Mouse (Mus musculus) embryonic facial prominence, embryonic 13.5 days (tissue): ENCODE data around the gene Wdr13. TPM values are rescaled to one million over a fixed set of nuclear protein-coding genes. Genes with fewer than 3 reads are reported as not detected.

Experiments
- ATAC-seq: fragments of 200-750 bp; cut with Nextera tagmentation; 2 replicates; pipeline ENCODE4 v1.8.0; 2017; ENCODE audit warnings: low read depth; ENCODE audit not compliant: insufficient number of reproducible peaks, insufficient read depth, low FRiP score, low TSS enrichment
- H3K27ac ChIP-seq: fragments of 300-500 bp; sonication (generic); 2 replicates; pipeline ENCODE4 v1.5.1; 2015; ENCODE audit warnings: moderate library complexity, mild to moderate bottlenecking, inconsistent platforms
- H3K27me3 ChIP-seq: fragments of 300-500 bp; sonication (generic); 2 replicates; pipeline ENCODE4 v1.6.1; 2015; ENCODE audit warnings: mild to moderate bottlenecking, inconsistent platforms
- H3K36me3 ChIP-seq: fragments of 300-500 bp; sonication (generic); 2 replicates; pipeline ENCODE4 v1.6.1; 2015; ENCODE audit warnings: mild to moderate bottlenecking, inconsistent platforms
- H3K4me1 ChIP-seq: fragments of 300-500 bp; sonication (generic); 2 replicates; pipeline ENCODE4 v1.6.1; 2015; ENCODE audit warnings: inconsistent platforms
- H3K4me2 ChIP-seq: fragments of 300-500 bp; sonication (generic); 2 replicates; pipeline ENCODE4 v1.6.1; 2015; ENCODE audit warnings: moderate library complexity, mild to moderate bottlenecking, inconsistent platforms
- H3K4me3 ChIP-seq: fragments of 300-500 bp; sonication (generic); 2 replicates; pipeline ENCODE4 v1.5.1; 2015; ENCODE audit warnings: mild to moderate bottlenecking, inconsistent platforms
- H3K9ac ChIP-seq: fragments of 300-500 bp; sonication (generic); 2 replicates; pipeline ENCODE4 v1.6.1; 2015; ENCODE audit warnings: mild to moderate bottlenecking, inconsistent platforms
- H3K9me3 ChIP-seq: fragments of 300-500 bp; sonication (generic); 2 replicates; pipeline ENCODE4 v1.6.1; 2016; ENCODE audit warnings: inconsistent platforms
- WGBS: fragments of 180-500 bp; shearing (Covaris S2); methylation state at CpG from one replicate; pipeline ENCODE4 v1.1.7; 2015; ENCODE audit warnings: mixed read lengths; 5-methylcytosine and 5-hydroxymethylcytosine counted together
- polyA plus RNA-seq: library from polyadenylated mRNA; unstranded; fragments of >200 nt; fragmentation: Nextera tagmentation; extraction: Ambion mirVana; gene quantifications from 2 replicates; pipeline ENCODE4 v1.2.1, GENCODE M21; 2015

The Wdr13 gene
- polyA plus RNA-seq, 1 experiment from 2014 or later = 27.2 TPM

- peaks cover 4% of the 10 kb centered on the region; the same call in 1 of the 2 replicates for H3K4me1 ChIP-seq
- 24% methylated on average over 46 of the region's 46 CpGs for WGBS
- H3K9me3 ChIP-seq = no peaks in the 10 kb centered on the region
Measured at GRCm38 (mm10) chrX:8074430-8075014, 58.2 kb downstream of the Wdr13 start, which contains the start of gene Suv39h1. Gene Suv39h1 (minus strand): TSS chrX:8074760.

GRCm38 (mm10) chrX:8073881-8074429 is 58.7 kb downstream of the Wdr13 start:
- Histone ChIP-seq H3K27ac (peak overlapping the region; percentile 91), H3K9me3 (no peaks in the 10 kb centered on the region), H3K4me2 (peak overlapping the region; percentile 57), H3K27me3 (no peaks in the 10 kb centered on the region), H3K9ac (peak overlapping the region; percentile 77), H3K4me1 (peaks cover 4% of the 10 kb centered on the region; the same call in 1 of the 2 replicates), H3K36me3 (peaks cover 14% of the 10 kb centered on the region), H3K4me3 (peak overlapping the region; percentile 55)
- 27% methylated on average over 50 of the region's 64 CpGs for WGBS
- ATAC-seq = peak; percentile 7; the same call in 1 of the 2 replicates

More at GRCm38 (mm10) chrX:8074430-8075014, 58.2 kb downstream of the Wdr13 start, which contains the start of gene Suv39h1:
- Histone ChIP-seq H3K27me3 (no peaks in the 10 kb centered on the region), H3K4me3 (peak within 1 kb of the TSS; percentile 55), H3K4me2 (peak within 1 kb of the TSS; percentile 57), H3K9ac (peak within 1 kb of the TSS; percentile 77), H3K27ac (peak within 1 kb of the TSS; percentile 91), H3K36me3 (peaks cover 11% of the 10 kb centered on the region; the same call in 1 of the 2 replicates)
- peak; percentile 93 for ATAC-seq

Other genes starting within 250 kb of the Wdr13 start
- 37.3 and 44.0 TPM in 2 replicates for gene Slc35a2, start 248.9 kb downstream of the Wdr13 start, polyA plus RNA-seq
- gene Pqbp1, start 233.6 kb downstream of the Wdr13 start, polyA plus RNA-seq = 155 and 156 TPM in 2 replicates
- 150 and 173 TPM in 2 replicates for gene Timm17b, start 233.5 kb downstream of the Wdr13 start, polyA plus RNA-seq
- not detected in 2 replicates for gene Gm10491, start 225.1 kb downstream of the Wdr13 start, polyA plus RNA-seq
- not detected in 2 replicates for gene Gm10490, start 223.3 kb downstream of the Wdr13 start, polyA plus RNA-seq
- 2.0 and 3.1 TPM in 2 replicates for gene Pcsk1n, start 213.1 kb downstream of the Wdr13 start, polyA plus RNA-seq
- not detected in 2 replicates for gene Eras, start 204.3 kb downstream of the Wdr13 start, polyA plus RNA-seq
- 41.8 TPM in 2 replicates for gene Hdac6, start 185.0 kb downstream of the Wdr13 start, polyA plus RNA-seq
- 1.6 and 2.0 TPM in 2 replicates for gene Gata1, start 154.8 kb downstream of the Wdr13 start, polyA plus RNA-seq
- not detected in 2 replicates for gene Glod5, start 114.4 kb downstream of the Wdr13 start, polyA plus RNA-seq
- 64.7 and 68.5 TPM in 2 replicates for gene Suv39h1, start 58.1 kb downstream of the Wdr13 start, polyA plus RNA-seq
- 0.41 and 0.44 TPM in 2 replicates for gene Was, start 42.4 kb downstream of the Wdr13 start, polyA plus RNA-seq
- gene Rbm3, start 13.0 kb upstream of the Wdr13 start, polyA plus RNA-seq = 501 and 572 TPM in 2 replicates
- 12.7 and 13.7 TPM in 2 replicates for gene Tbc1d25, start 43.3 kb upstream of the Wdr13 start, polyA plus RNA-seq
- gene Ebp, start 60.6 kb upstream of the Wdr13 start, polyA plus RNA-seq = 36.2 and 39.3 TPM in 2 replicates
- gene Porcn, start 73.6 kb upstream of the Wdr13 start, polyA plus RNA-seq = 12.7 and 14.1 TPM in 2 replicates
- gene Ftsj1, start 119.5 kb upstream of the Wdr13 start, polyA plus RNA-seq = 41.7 and 47.2 TPM in 2 replicates
- 0.53 and 1.2 TPM in 2 replicates for gene Slc38a5, start 138.2 kb upstream of the Wdr13 start, polyA plus RNA-seq
- not detected in 2 replicates for gene Ssxb10, start 194.5 kb upstream of the Wdr13 start, polyA plus RNA-seq
- gene Ssxb9, start 234.1 kb upstream of the Wdr13 start, polyA plus RNA-seq = not detected in 2 replicates